Mouse (Mus musculus) heart, adult 2 months (tissue): ENCODE measurements around the gene Fgf22. TPM values are rescaled to one million over a fixed set of nuclear protein-coding genes. Genes with fewer than 3 reads are reported as not detected.

ENCODE experiments used
- DNase-seq, 2 experiments: peaks; one replicate each; pipeline ENCODE4 v3.0.0; 2021
- H3K27ac ChIP-seq: fragments of 200-600 bp; 2 replicates; pipeline ENCODE4 v1.8.1; 2022
- H3K27me3 ChIP-seq: fragments of 200-500 bp; 2 replicates; pipeline ENCODE4 v1.6.1; 2012; ENCODE audit warnings: mild to moderate bottlenecking, low read length, inconsistent platforms, mixed read lengths; ENCODE audit not compliant: control insufficient read depth, insufficient read depth
- H3K36me3 ChIP-seq: fragments of 200-500 bp; 2 replicates; pipeline ENCODE4 v1.6.1; 2012; ENCODE audit warnings: low read length, inconsistent platforms; ENCODE audit not compliant: control insufficient read depth, insufficient read depth
- H3K4me1 ChIP-seq: fragments of 200-500 bp; 2 replicates; pipeline ENCODE4 v1.6.1; 2011; ENCODE audit warnings: low read length; ENCODE audit not compliant: control insufficient read depth, insufficient read depth
- H3K4me3 ChIP-seq: fragments of 200-600 bp; 2 replicates; pipeline ENCODE4 v1.8.1; 2022
- H3K79me2 ChIP-seq: fragments of 200-500 bp; replicated peaks from 2 replicates; pipeline ENCODE4 v1.6.1; 2012; ENCODE audit warnings: mild to moderate bottlenecking, inconsistent platforms, low read length, moderate library complexity, mixed read lengths; ENCODE audit not compliant: control insufficient read depth, insufficient read depth
- H3K9ac ChIP-seq: fragments of 200-500 bp; 2 replicates; pipeline ENCODE4 v1.6.1; 2012; ENCODE audit warnings: low read depth, mild to moderate bottlenecking, control low read depth, inconsistent platforms, low read length, mixed read lengths
- CTCF ChIP-seq: fragments of 200-600 bp; IDR thresholded peaks from 2 replicates; pipeline ENCODE4 v1.8.1; 2022; ENCODE audit warnings: antibody characterized with exemption, mild to moderate bottlenecking, moderate library complexity
- EP300 ChIP-seq: fragments of 200-500 bp; IDR thresholded peaks from 2 replicates; pipeline ENCODE4 v1.6.1; 2011; ENCODE audit warnings: low read depth, low read length, control low read depth; ENCODE audit not compliant: insufficient read depth
- POLR2A ChIP-seq: fragments of 200-500 bp; IDR thresholded peaks from 2 replicates; pipeline ENCODE4 v1.6.1; 2011; ENCODE audit warnings: mild to moderate bottlenecking, low read depth, low read length, control low read depth; ENCODE audit not compliant: insufficient read depth
- WGBS: fragments of 180-500 bp; shearing (Covaris S2); methylation state at CpG from one replicate; pipeline ENCODE4 v1.1.7; 2018; 5-methylcytosine and 5-hydroxymethylcytosine counted together
- intact Hi-C: fragments of 180-260 bp; cut with DNase I; formaldehyde crosslinking; loops from one replicate; pipeline ENCODE4 v1.15.1; 2025
- polyA plus RNA-seq: library from polyadenylated mRNA; depleted of rRNA; stranded (reverse); fragments of >200 nt; gene quantifications from 2 replicates; pipeline ENCODE4 v1.2.3, GENCODE M21; 2012
- total RNA-seq, 2 experiments: library from RNA; stranded (reverse); gene quantifications; 2 replicates each; pipeline ENCODE4 v1.2.3; 2021

The Fgf22 gene
- total and polyA plus RNA-seq, 3 experiments: not detected

GRCm38 (mm10) chr10:79708668-79709067, 46.2 kb upstream of the Fgf22 start:
- Histone ChIP-seq H3K9ac (0 out of 2 replicates have a peak overlapping the region, but pooled peaks have one; percentile 8), H3K27ac (no peak overlapping the region), H3K79me2 (peaks cover 8% of the 10 kb centered on the region; the same call in 1 of the 2 replicates), H3K4me3 (no peak overlapping the region), H3K4me1 (peaks cover 22% of the 10 kb centered on the region), H3K36me3 (no peaks in the 10 kb centered on the region; the same call in 1 of the 2 replicates), H3K27me3 (no peaks in the 10 kb centered on the region)
- 66% methylated on average over 21 of the region's 21 CpGs for WGBS
- no peak for DNase-seq
- no peak for TF ChIP-seq EP300
- no peak for TF ChIP-seq POLR2A
- no peak for TF ChIP-seq CTCF
- intact Hi-C loops: loop anchor here (5.0 kb wide), 1 partner anchor 74 kb away; no protein-coding TSS in a partner anchor

- Histone ChIP-seq H3K79me2 (peaks cover 8% of the 10 kb centered on the region; the same call in 1 of the 2 replicates), H3K4me1 (peaks cover 21% of the 10 kb centered on the region), H3K4me3 (no peak overlapping the region), H3K9ac (no peak overlapping the region), H3K27ac (no peak overlapping the region), H3K27me3 (no peaks in the 10 kb centered on the region), H3K36me3 (no peaks in the 10 kb centered on the region; the same call in 1 of the 2 replicates)
- WGBS: 39% methylated on average over 7 of the region's 7 CpGs
- TF ChIP-seq CTCF: no peak
- 0 out of 2 replicates have a peak, but pooled peaks have one; percentile 25 for TF ChIP-seq POLR2A
- intact Hi-C loops: loop anchor here (5.0 kb wide), 1 partner anchor 73 kb away; no protein-coding TSS in a partner anchor
- DNase-seq: no peak
These were observed 45.6 kb upstream of the Fgf22 start for GRCm38 (mm10) chr10:79709307-79709706.

GRCm38 (mm10) chr10:79712029-79712428, 42.8 kb upstream of the Fgf22 start:
- TF ChIP-seq CTCF (no peak), POLR2A (no peak), EP300 (no peak)
- Histone ChIP-seq H3K36me3 (no peaks in the 10 kb centered on the region; the same call in 1 of the 2 replicates), H3K4me1 (peaks cover 9% of the 10 kb centered on the region), H3K27me3 (peaks cover 3% of the 10 kb centered on the region; the same call in 1 of the 2 replicates), H3K4me3 (no peak overlapping the region), H3K79me2 (0 out of 2 replicates have a peak, but pooled peaks cover 3% of the 10 kb centered on the region), H3K9ac (no peak overlapping the region), H3K27ac (no peak overlapping the region)
- no peak for DNase-seq
- intact Hi-C loops: no loop called here
- whole genome bisulfite sequencing: 76% methylated on average over 1 of the region's 1 CpGs

GRCm38 (mm10) chr10:79712499-79713126, 42.3 kb upstream of the Fgf22 start:
- Histone ChIP-seq H3K9ac (no peak overlapping the region), H3K27me3 (peaks cover 4% of the 10 kb centered on the region; the same call in 1 of the 2 replicates), H3K27ac (no peak overlapping the region), H3K79me2 (no peaks in the 10 kb centered on the region), H3K4me3 (no peak overlapping the region), H3K4me1 (peaks cover 5% of the 10 kb centered on the region), H3K36me3 (no peaks in the 10 kb centered on the region)
- intact Hi-C loops: no loop called here
- peak; percentile 73 to 82 for DNase-seq
- no peak; the same call in 1 of the 2 replicates for TF ChIP-seq POLR2A
- 0 out of 2 replicates have a peak, but pooled peaks have one; percentile 30 for TF ChIP-seq EP300
- TF ChIP-seq CTCF: peak; percentile 65
- 16% methylated on average over 4 of the region's 6 CpGs for WGBS

- TF ChIP-seq EP300: no peak; the same call in 1 of the 2 replicates
- H3K27me3 ChIP-seq: peaks cover 4% of the 10 kb centered on the region; the same call in 1 of the 2 replicates
- WGBS: 19% methylated on average over 1 of the region's 1 CpGs
- no peaks in the 10 kb centered on the region for H3K36me3 ChIP-seq
- H3K4me1 ChIP-seq: peaks cover 5% of the 10 kb centered on the region
- H3K9ac ChIP-seq: no peak overlapping the region
- H3K4me3 ChIP-seq: no peak overlapping the region
- no peak overlapping the region for H3K27ac ChIP-seq
- DNase-seq: no peak
- H3K79me2 ChIP-seq: no peaks in the 10 kb centered on the region
- intact Hi-C loops: no loop called here
These were observed 41.7 kb upstream of the Fgf22 start for GRCm38 (mm10) chr10:79713163-79713562.

- peaks cover 3% of the 10 kb centered on the region; the same call in 1 of the 2 replicates for H3K4me1 ChIP-seq
- H3K27me3 ChIP-seq: peaks cover 4% of the 10 kb centered on the region; the same call in 1 of the 2 replicates
- no peak overlapping the region for H3K27ac ChIP-seq
- no peaks in the 10 kb centered on the region for H3K36me3 ChIP-seq
- no peak overlapping the region for H3K9ac ChIP-seq
- H3K4me3 ChIP-seq: no peak overlapping the region
- DNase-seq: no peak
- 53% methylated on average over 4 of the region's 4 CpGs for WGBS
- H3K79me2 ChIP-seq: no peaks in the 10 kb centered on the region
- no peak for TF ChIP-seq CTCF
- TF ChIP-seq EP300: no peak
- no peak for TF ChIP-seq POLR2A
- intact Hi-C loops: no loop called here
These were observed 39.9 kb upstream of the Fgf22 start for GRCm38 (mm10) chr10:79714996-79715395.
